In genomic region chr11:86484101-86484868, GRCm38 (mm10) we compare ENCODE assay signal across 8 mouse cellular contexts. TPM values are rescaled to one million over a fixed set of nuclear protein-coding genes. Genes with fewer than 3 reads are reported as not detected.
DNase-seq lines count a peak whose midpoint lies in the region; ATAC-seq lines count a peak whose summit lies in the region.

TSS of gene Rnft1 (plus strand) at chr11:86484657.

- peaks cover 1% of the 10 kb centered on the region; the same call in 1 of the 2 replicates for H3K36me3 ChIP-seq in heart, embryonic 10.5 days
- H3K36me3 ChIP-seq in kidney, embryonic 15.5 days, result peaks cover 6% of the 10 kb centered on the region; the same call in 1 of the 2 replicates

- peak within 1 kb of the TSS; percentile 71 for H3K9ac ChIP-seq in kidney, embryonic 15.5 days

- peak within 1 kb of the TSS; percentile 77 for H3K4me3 ChIP-seq in heart, embryonic 10.5 days
- H3K4me3 ChIP-seq in kidney, embryonic 15.5 days (replicated peaks), result peak within 1 kb of the TSS; percentile 68

- peaks cover 8% of the 10 kb centered on the region for H3K4me1 ChIP-seq in heart, embryonic 10.5 days
- H3K4me1 ChIP-seq in kidney, embryonic 15.5 days, result peaks cover 13% of the 10 kb centered on the region

- H3K27ac ChIP-seq in heart, embryonic 10.5 days, result peak within 1 kb of the TSS; percentile 91
- H3K27ac ChIP-seq in kidney, embryonic 15.5 days, result peak within 1 kb of the TSS; percentile 91

- no peaks in the 10 kb centered on the region for H3K27me3 ChIP-seq in heart, embryonic 10.5 days (ENCODE audit: insufficient read depth, poor library complexity, severe bottlenecking)
- H3K27me3 ChIP-seq in kidney, embryonic 15.5 days, result no peaks in the 10 kb centered on the region

- ATAC-seq in erythroblast, adult 5-6 weeks (replicated peaks; ENCODE audit: low FRiP score, poor library complexity, severe bottlenecking), result peak; percentile 97
- ATAC-seq in kidney, embryonic 15.5 days (replicated peaks; ENCODE audit: low FRiP score), result peak; percentile 98
- peak; percentile 99 for ATAC-seq in monocyte, adult 5-6 weeks (replicated peaks; ENCODE audit: insufficient number of reproducible peaks, low FRiP score, low TSS enrichment, poor library complexity, severe bottlenecking)

- H3K9me3 ChIP-seq in heart, embryonic 10.5 days, result no peaks in the 10 kb centered on the region
- H3K9me3 ChIP-seq in kidney, embryonic 15.5 days (replicated peaks), result no peaks in the 10 kb centered on the region

- DNase-seq in B cell, adult 2 months, result peak; percentile 99 to 100
- peak; percentile 99 for DNase-seq in brain, adult 2 months (ENCODE audit: low read depth, low spot score)
- peak; percentile 99 for DNase-seq in heart, embryonic 10.5 days (ENCODE audit: low spot score)
- DNase-seq in liver, result peak; percentile 100
- DNase-seq in spleen, postnatal 4 days (ENCODE audit: low spot score in 2 of 2), result peak; percentile 99 to 100

- peak within 1 kb of the TSS; percentile 82 for H3K4me2 ChIP-seq in kidney, embryonic 15.5 days

- WGBS in heart, embryonic 10.5 days, result under 1% methylated on average over 67 of the region's 68 CpGs
- under 1% methylated on average over 68 of the region's 68 CpGs for WGBS in kidney, embryonic 15.5 days

RNA-seq across cellular contexts. Expression of gene Rnft1, which starts in this region (rescaled TPM):
- 1.3 and 1.7 TPM in 2 replicates for total RNA-seq in erythroblast, adult 5-6 weeks (2015; ENCODE audit: low replicate concordance)
- total RNA-seq in erythroblast, adult 5-6 weeks (2017; ENCODE audit: low replicate concordance), result 2.3 and 2.8 TPM in 2 replicates
- 37.6 and 43.2 TPM in 2 replicates for polyA plus RNA-seq in heart, embryonic 10.5 days (2016; fragmentation: Nextera tagmentation; extraction: Ambion mirVana)
- 42.3 and 45.9 TPM in 2 replicates for polyA plus RNA-seq in kidney, embryonic 15.5 days (2015; fragmentation: Nextera tagmentation; extraction: Ambion mirVana)
- 22.6 to 35.8 TPM (median 24.4 TPM) in 3 replicates for total RNA-seq in monocyte, adult 5-6 weeks (2017)

Comparison
In these comparisons a context has a peak if more than half of its experiments do, and no peak if none do; other contexts are left out.
1. Peak in every context shown above with its lines: DNase-seq, ATAC-seq, H3K4me3 ChIP-seq and H3K27ac ChIP-seq.